In the genomic region with DNA sequence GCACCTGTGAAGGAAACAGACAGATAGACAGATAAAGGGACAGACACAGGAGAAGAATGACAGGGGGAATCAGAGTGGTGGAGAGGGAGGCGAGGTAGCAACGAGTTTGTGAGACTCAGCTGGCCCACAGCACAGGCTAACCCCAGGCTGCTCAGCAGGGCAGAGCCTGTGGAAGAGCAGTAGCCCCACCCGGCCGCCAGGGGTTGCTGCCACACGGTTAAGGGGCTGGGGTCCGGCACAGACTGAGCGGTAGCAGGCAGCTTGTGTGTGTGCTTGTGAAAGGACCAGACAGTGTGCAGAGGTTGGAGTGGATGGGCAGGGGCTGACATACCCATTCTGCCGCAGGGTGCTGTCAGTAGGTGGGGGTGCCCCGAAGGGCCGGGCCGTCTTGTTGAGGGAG, we compare ENCODE assay signal across 1 mouse cellular context.
TF ChIP-seq lines count a peak whose summit lies in the region.

No protein-coding gene starts in this region.

TF ChIP-seq in ES-E14, 5 proteins besides CTCF, POLR2A, EP300 and RAD21:
- TF ChIP-seq HCFC1 (IDR thresholded peaks at IDR 0.05; ENCODE audit: borderline replicate concordance, insufficient read depth, low read length) (no peak), ZC3H11A (IDR thresholded peaks at IDR 0.05; ENCODE audit: borderline replicate concordance, low read depth, low read length) (no peak), MAFK (IDR thresholded peaks at IDR 0.05; ENCODE audit: insufficient read depth, low read depth, low read length) (no peak), ZNF384 (IDR thresholded peaks at IDR 0.05; ENCODE audit: low read depth, low read length) (no peak)
